Mouse (Mus musculus) liver, postnatal 0 days (tissue): Measurements from ENCODE around the gene Gpr183.

Experiments
- CTCF ChIP-seq: sonication (generic); IDR thresholded peaks from 2 replicates; pipeline ENCODE4 v1.5.1; 2016; ENCODE audit warnings: antibody characterized with exemption, low read depth
- EP300 ChIP-seq: IDR thresholded peaks from 2 replicates; pipeline ENCODE4 v1.6.1; 2016; ENCODE audit warnings: antibody characterized with exemption, low read depth, mild to moderate bottlenecking

- TF ChIP-seq CTCF (no peak), EP300 (no peak)
These were observed 48.5 kb downstream of the Gpr183 start for GRCm38 (mm10) chr14:121916311-121917094.
